Mouse (Mus musculus): ENCODE data around the gene Lzts2. TPM values are rescaled to one million over a fixed set of nuclear protein-coding genes. Genes with fewer than 3 reads are reported as not detected.
A peak's percentile ranks its signal among the peaks of the same experiment; 100 is the strongest.
"Not testable (repeated sequence)": the region's sequence is repeated elsewhere in the genome, so short reads cannot be mapped to it uniquely, and the experiment has no call there.

The Lzts2 gene
- polyA plus RNA-seq, 1 experiment from 2014 or later = 69.5 TPM

DNA sequence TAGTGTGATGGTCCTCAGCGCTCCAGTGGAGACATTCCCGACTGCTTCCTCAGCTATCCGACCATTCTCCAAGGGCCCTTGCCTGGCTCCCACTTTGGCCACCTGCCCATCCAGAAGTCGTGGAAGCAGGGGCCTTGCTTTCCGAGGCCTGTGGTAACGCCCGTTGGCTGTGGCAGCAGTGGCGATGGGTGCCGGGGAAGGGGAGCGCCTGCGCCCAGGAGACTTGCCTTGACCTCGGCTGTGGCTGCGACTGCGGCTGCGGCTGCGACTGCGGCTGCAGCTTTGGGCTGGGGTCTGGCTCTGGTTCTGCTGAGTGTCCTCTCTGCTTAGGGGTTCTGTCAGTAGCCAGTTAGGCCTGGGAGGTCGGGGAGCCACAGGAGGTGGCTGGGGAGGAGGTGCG, 14.5 kb downstream of the Lzts2 start:
- Histone ChIP-seq H3K27ac (replicated peaks) (0 out of 2 replicates have a peak overlapping the region, but pooled peaks have one; percentile 20), H3K4me2 (replicated peaks) (no peak overlapping the region), H3K4me3 (no peak overlapping the region), H3K4me1 (peaks cover 23% of the 10 kb centered on the region), H3K9me3 (no peaks in the 10 kb centered on the region), H3K27me3 (peaks cover 5% of the 10 kb centered on the region; the same call in 1 of the 2 replicates), H3K9ac (replicated peaks) (no peak overlapping the region), H3K36me3 (peaks cover 45% of the 10 kb centered on the region)
- ATAC-seq (ENCODE audit: low FRiP score, low read depth) = no peak
- 69% methylated on average over 19 of the region's 19 CpGs for WGBS

DNA sequence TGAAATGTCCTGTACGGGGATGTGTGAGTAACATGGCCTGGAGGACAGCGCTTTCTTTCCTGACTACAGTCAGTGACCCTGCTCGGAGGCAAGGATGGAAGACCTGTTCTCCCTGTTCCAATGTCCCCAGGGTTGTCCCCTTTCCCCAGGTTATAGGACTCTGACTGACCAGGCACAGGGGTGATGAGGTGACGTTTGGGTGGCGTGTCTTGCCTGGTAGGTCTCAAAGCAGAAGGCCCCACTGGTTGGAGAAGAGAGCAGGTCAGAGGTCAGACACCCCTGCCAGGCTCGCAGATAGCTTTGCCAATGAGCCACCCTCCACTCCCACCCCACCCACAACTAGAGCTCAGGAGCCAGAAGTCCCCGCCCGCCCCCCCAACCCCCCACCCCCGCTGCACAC, 15.4 kb downstream of the Lzts2 start:
- H3K27ac ChIP-seq (replicated peaks) = no peak overlapping the region
- H3K4me1 ChIP-seq = peaks cover 20% of the 10 kb centered on the region
- H3K9me3 ChIP-seq = no peaks in the 10 kb centered on the region
- H3K27me3 ChIP-seq = peaks cover 5% of the 10 kb centered on the region; the same call in 1 of the 2 replicates
- no peak overlapping the region for H3K9ac ChIP-seq (replicated peaks)
- no peak for ATAC-seq (ENCODE audit: low FRiP score, low read depth)
- no peak overlapping the region for H3K4me3 ChIP-seq
- peaks cover 37% of the 10 kb centered on the region for H3K36me3 ChIP-seq
- no peak overlapping the region for H3K4me2 ChIP-seq (replicated peaks)
- WGBS = 58% methylated on average over 9 of the region's 9 CpGs

DNA sequence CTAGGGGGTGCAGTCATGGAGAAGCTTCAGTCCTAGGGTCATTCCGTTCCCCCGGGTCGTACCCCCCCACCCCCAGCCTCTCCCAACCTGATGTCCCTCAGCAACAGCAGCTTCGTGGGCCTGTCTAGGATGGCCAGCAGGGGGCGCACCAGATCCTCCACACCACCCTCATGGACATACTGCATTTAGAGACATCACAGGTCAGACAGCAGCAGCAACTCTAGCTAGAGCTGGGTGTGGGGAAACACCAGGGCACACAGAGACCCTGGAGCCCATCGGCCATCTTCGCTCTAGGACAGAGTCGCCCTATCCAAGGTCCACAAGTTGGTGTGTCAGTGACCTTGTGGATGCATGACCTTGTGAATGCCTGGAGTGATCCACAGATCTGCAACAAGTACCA, 15.9 kb downstream of the Lzts2 start:
- H3K36me3 ChIP-seq = peaks cover 31% of the 10 kb centered on the region
- H3K4me3 ChIP-seq = no peak overlapping the region
- H3K9me3 ChIP-seq = no peaks in the 10 kb centered on the region
- H3K4me2 ChIP-seq (replicated peaks) = no peak overlapping the region
- H3K9ac ChIP-seq (replicated peaks) = no peak overlapping the region
- H3K27ac ChIP-seq (replicated peaks) = no peak overlapping the region
- peaks cover 5% of the 10 kb centered on the region; the same call in 1 of the 2 replicates for H3K27me3 ChIP-seq
- H3K4me1 ChIP-seq = peaks cover 20% of the 10 kb centered on the region
- no peak for ATAC-seq (ENCODE audit: low FRiP score, low read depth)
- 34% methylated on average over 8 of the region's 8 CpGs for WGBS

DNA sequence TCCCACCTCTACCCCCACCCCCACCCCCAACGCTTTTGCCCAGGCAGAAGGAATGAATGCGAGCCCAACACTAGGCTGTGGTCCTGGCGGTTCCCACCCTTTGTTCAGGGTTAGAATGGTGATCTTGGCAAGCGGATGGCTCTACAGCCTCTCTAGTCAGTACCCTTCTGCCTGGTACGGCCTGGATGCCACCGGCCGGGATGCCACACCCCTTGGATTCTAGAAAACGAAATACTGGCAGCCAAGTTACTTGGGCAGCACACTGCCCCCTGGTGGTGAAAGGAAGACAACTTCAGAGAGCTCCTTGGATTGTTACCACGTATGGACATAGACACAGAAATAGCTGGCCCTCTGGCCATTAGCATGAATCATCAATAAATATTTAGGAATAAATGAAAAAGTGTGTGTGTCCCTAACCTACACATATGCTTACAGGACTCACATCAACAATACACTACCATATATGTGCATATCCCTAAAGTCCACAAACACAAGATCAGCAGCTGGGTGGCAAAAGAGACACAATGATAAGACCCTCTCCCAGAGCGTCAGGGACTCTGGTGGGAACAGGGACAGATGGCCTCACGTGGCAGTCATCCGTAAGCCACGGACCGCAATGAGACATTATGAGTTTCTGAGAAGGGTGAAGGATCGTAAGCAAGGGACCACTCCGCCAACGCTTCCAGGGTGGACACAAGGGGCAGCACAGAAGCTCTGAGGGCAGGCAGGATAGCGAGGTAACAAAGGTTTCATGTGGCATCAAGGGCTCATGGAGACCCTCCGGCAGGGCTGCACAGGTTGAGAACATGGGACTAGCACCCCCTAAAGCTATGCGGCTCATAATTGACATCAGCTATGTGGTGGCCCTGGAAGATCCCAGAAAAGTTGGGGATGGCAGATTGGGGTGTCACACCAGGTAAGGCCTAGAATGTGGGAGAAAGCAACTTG, 16.8 kb downstream of the Lzts2 start:
- 44% methylated on average over 20 of the region's 20 CpGs for WGBS
- Histone ChIP-seq H3K9me3 (no peaks in the 10 kb centered on the region), H3K4me1 (peaks cover 20% of the 10 kb centered on the region), H3K36me3 (peaks cover 22% of the 10 kb centered on the region), H3K9ac (replicated peaks) (no peak overlapping the region), H3K27me3 (peaks cover 9% of the 10 kb centered on the region; the same call in 1 of the 2 replicates), H3K4me2 (replicated peaks) (peak overlapping the region; percentile 37), H3K4me3 (no peak overlapping the region), H3K27ac (replicated peaks) (no peak overlapping the region)
- no peak; the same call in 1 of the 2 replicates for ATAC-seq (ENCODE audit: low FRiP score, low read depth)

DNA sequence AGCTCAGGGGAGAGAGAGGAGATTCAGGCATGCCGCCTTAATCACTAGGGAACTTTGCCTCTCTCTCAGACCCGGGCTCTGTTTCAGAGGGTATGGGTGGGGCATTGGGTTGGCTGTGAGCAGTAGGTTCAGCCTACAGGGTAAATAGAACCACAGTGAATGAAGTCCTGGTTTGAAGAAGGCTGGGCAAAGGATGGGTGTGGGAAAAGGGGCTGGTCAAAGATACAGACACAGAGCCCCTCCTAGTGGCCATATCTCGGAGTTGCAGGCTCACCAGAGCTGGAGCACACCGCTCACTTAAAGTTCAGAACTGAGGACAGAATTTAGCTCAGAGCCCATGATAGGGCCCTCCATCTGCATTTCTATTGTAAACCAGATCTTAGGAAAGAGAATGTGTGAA, 17.6 kb downstream of the Lzts2 start:
- Histone ChIP-seq H3K36me3 (peaks cover 15% of the 10 kb centered on the region; the same call in 1 of the 2 replicates), H3K9ac (replicated peaks) (no peak overlapping the region), H3K4me3 (no peak overlapping the region), H3K4me2 (replicated peaks) (no peak overlapping the region), H3K27ac (replicated peaks) (no peak overlapping the region), H3K4me1 (peaks cover 20% of the 10 kb centered on the region), H3K9me3 (no peaks in the 10 kb centered on the region), H3K27me3 (peaks cover 14% of the 10 kb centered on the region)
- 16% methylated on average over 4 of the region's 4 CpGs for WGBS
- ATAC-seq (ENCODE audit: low FRiP score, low read depth) = peak; percentile 54

DNA sequence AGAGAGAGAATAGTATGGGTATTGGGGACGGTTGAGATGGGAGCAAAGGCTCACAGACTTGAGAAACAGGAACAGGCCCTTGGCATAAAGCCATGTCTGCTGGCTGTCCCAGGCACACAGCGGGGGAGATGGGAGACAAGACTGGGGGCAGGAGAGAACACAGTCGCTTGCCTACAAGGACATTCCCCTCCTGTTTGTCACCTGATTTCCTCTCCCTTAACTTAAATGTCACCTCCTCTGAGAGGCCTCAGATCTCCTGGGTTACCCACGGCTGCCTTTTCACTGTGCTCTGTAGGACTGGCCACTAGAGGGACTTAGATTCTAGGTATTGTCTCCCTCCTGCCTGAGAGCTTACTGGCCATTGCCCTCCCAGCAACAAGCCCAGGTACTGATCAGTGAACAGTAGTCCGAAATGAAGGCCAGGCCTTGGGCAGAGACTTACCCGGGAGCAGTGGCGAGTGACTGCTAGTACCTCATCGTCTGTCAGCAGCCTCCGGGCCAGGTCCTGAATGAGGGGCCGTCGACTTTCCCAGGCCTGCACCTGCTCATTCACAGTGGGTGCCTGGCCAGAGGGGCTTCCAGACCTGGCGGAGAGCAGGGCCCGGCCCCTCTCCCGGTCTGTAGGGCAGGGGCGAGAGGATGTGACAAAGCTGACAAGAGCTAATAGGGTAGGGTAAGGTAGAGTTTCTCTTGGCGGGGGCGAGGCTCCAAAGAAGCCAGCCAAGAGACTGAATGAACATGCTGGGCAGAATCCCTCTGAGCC, 18.5 kb downstream of the Lzts2 start:
- no peak overlapping the region for H3K4me2 ChIP-seq (replicated peaks)
- H3K36me3 ChIP-seq = peaks cover 6% of the 10 kb centered on the region; the same call in 1 of the 2 replicates
- peaks cover 16% of the 10 kb centered on the region for H3K27me3 ChIP-seq
- no peak overlapping the region for H3K4me3 ChIP-seq
- H3K27ac ChIP-seq (replicated peaks) = no peak overlapping the region
- no peaks in the 10 kb centered on the region for H3K9me3 ChIP-seq
- peaks cover 15% of the 10 kb centered on the region for H3K4me1 ChIP-seq
- WGBS = 54% methylated on average over 17 of the region's 17 CpGs
- peak overlapping the region; percentile 31; the same call in 1 of the 2 replicates for H3K9ac ChIP-seq (replicated peaks)
- ATAC-seq (ENCODE audit: low FRiP score, low read depth) = no peak

DNA sequence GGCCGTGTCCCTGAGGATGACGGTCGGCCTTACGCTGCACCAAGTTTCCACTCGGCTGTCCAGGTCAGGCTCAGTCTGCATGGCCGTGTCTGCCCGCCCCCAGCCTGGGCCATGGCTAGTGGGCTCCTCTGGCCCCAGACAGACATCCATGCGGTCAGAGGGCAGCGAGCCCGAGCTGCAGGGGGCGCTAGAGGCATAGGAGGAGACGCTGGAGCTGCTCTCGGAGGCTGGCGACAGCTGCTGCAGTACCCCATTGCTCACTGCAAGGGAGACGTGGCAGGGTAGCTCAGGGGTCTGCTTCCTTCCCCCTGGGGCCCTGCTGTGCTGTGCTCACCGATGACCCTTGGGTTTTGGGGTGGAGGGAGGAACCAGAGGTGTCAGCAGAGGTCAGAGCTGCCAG, 22.7 kb downstream of the Lzts2 start:
- H3K36me3 ChIP-seq = no peaks in the 10 kb centered on the region
- no peak overlapping the region for H3K9ac ChIP-seq (replicated peaks)
- H3K4me2 ChIP-seq (replicated peaks) = no peak overlapping the region
- H3K27me3 ChIP-seq = peaks cover 35% of the 10 kb centered on the region
- 0 out of 2 replicates have a peak, but pooled peaks cover 7% of the 10 kb centered on the region for H3K4me1 ChIP-seq
- no peak for ATAC-seq (ENCODE audit: low FRiP score, low read depth)
- H3K27ac ChIP-seq (replicated peaks) = no peak overlapping the region
- H3K9me3 ChIP-seq = no peaks in the 10 kb centered on the region
- WGBS = 25% methylated on average over 16 of the region's 16 CpGs
- H3K4me3 ChIP-seq = no peak overlapping the region

DNA sequence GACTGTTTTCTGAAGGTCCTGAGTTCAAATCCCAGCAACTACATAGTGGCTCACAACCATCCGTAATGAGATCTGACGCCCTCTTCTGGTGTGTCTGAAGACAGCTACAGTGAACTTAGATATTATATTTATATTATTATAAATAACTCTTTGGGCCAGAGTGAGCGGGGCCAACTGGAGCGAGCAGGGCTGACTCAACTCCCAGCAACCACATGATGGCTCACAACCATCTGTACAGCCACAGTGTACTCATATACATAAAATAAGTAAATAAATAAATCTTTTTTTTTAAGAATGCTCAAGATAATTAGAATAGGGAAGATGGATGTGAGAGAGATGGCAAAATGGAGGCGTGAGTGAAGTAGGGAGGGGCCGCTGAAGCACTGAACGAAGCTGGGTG, 24.0 kb downstream of the Lzts2 start:
- not testable (repeated sequence) for H3K9me3 ChIP-seq; H3K36me3 ChIP-seq; H3K4me1 ChIP-seq; H3K4me2 ChIP-seq (replicated peaks); ATAC-seq (ENCODE audit: low FRiP score, low read depth); H3K9ac ChIP-seq (replicated peaks); H3K27ac ChIP-seq (replicated peaks); H3K4me3 ChIP-seq
- peaks cover 33% of the 10 kb centered on the region for H3K27me3 ChIP-seq
- WGBS = 91% methylated on average over 7 of the region's 7 CpGs

DNA sequence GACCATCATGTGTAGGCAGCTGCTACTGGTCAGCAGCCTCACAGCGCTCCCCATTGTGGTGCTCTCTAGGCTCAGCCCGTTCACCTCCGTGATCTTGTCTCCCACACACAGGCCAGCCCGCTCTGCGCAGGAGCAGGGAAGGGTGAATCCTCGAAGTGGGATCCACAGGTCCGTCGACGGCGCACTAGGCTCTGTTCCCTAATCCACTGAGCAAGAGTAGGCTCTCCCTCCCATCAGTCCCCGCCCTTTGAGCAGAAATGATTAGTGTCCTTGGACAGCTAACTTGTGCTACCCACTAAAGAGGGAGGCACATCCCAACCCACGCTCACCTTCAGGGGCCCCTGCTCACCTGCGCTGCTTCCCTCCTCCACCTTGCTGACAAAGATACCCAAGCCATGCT, 26.0 kb downstream of the Lzts2 start:
- Histone ChIP-seq H3K9me3 (no peaks in the 10 kb centered on the region), H3K4me3 (no peak overlapping the region), H3K36me3 (no peaks in the 10 kb centered on the region), H3K4me1 (0 out of 2 replicates have a peak, but pooled peaks cover 9% of the 10 kb centered on the region), H3K9ac (replicated peaks) (no peak overlapping the region), H3K27me3 (peaks cover 44% of the 10 kb centered on the region), H3K27ac (replicated peaks) (no peak overlapping the region), H3K4me2 (replicated peaks) (no peak overlapping the region)
- WGBS = 61% methylated on average over 13 of the region's 13 CpGs
- ATAC-seq (ENCODE audit: low FRiP score, low read depth) = no peak

DNA sequence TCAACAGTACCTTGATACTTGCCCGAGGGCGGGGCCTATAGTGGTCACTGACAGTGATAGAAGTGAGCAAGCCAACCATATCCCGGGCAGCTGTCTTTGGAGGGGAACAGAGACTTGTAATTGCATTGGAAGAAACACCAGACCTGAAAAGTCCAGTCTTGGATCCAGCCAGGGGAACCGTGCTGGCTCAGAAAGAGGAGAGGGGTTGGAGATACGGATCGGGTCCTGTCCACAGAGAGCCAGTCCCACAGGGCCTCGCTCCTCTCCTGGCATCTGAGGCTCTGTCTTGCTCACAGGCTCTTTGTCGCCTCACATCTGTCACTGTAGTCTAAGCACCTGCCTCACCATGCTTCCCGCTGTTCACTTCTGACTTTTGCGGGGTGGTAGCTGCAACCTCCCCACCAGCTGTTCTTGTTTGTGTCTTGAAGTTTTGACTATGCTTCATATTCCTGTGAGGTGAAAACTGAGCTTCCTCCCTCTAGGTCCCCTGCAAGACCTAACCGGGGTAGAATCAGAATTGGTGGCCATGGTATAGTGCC, 30.2 kb downstream of the Lzts2 start:
- no peak overlapping the region for H3K4me3 ChIP-seq
- peaks cover 48% of the 10 kb centered on the region for H3K27me3 ChIP-seq
- no peak overlapping the region; the same call in 1 of the 2 replicates for H3K9ac ChIP-seq (replicated peaks)
- H3K36me3 ChIP-seq = no peaks in the 10 kb centered on the region
- no peak for ATAC-seq (ENCODE audit: low FRiP score, low read depth)
- no peak overlapping the region for H3K27ac ChIP-seq (replicated peaks)
- H3K9me3 ChIP-seq = no peaks in the 10 kb centered on the region
- 71% methylated on average over 11 of the region's 11 CpGs for WGBS
- peaks cover 36% of the 10 kb centered on the region for H3K4me1 ChIP-seq
- no peak overlapping the region for H3K4me2 ChIP-seq (replicated peaks)

DNA sequence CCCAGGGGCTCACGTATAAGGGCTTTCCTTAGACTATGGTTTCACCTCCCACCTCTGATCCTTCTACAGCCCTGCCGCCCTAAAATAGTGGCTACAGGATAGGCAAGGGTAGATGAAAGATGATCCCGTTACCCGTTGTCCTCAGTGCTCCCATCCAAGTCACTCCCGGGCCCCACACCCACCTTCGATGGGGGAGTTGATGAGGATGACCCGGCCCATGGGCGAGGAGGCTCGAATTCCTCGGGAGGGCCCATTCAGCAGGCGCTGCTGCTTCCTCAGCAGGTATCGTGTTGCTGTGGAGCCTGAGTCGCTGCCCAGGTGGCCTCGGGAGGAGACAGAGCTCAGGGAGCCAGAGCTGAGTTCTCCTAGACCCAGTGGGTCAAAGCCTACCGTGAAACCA, 31.0 kb downstream of the Lzts2 start:
- WGBS = 54% methylated on average over 15 of the region's 15 CpGs
- no peak overlapping the region for H3K27ac ChIP-seq (replicated peaks)
- H3K9ac ChIP-seq (replicated peaks) = no peak overlapping the region
- H3K27me3 ChIP-seq = peaks cover 46% of the 10 kb centered on the region
- H3K4me2 ChIP-seq (replicated peaks) = no peak overlapping the region
- peaks cover 38% of the 10 kb centered on the region for H3K4me1 ChIP-seq
- no peaks in the 10 kb centered on the region for H3K9me3 ChIP-seq
- no peak overlapping the region for H3K4me3 ChIP-seq
- ATAC-seq (ENCODE audit: low FRiP score, low read depth) = no peak
- no peaks in the 10 kb centered on the region for H3K36me3 ChIP-seq
